Mouse (Mus musculus) heart, embryonic 15.5 days (tissue): ENCODE data around the gene Borcs6. TPM values are rescaled to one million over a fixed set of nuclear protein-coding genes. Genes with fewer than 3 reads are reported as not detected.
A peak's percentile ranks its signal among the peaks of the same experiment; 100 is the strongest.

Experiments
- ATAC-seq: fragments of 200-750 bp; cut with Nextera tagmentation; replicated peaks from 2 replicates; pipeline ENCODE4 v1.8.0; 2017; ENCODE audit warnings: low read depth, moderate TSS enrichment; ENCODE audit not compliant: insufficient number of reproducible peaks, insufficient read depth, low FRiP score
- H3K27ac ChIP-seq: fragments of 300-500 bp; sonication (generic); 2 replicates; pipeline ENCODE4 v1.5.1; 2015; ENCODE audit warnings: mild to moderate bottlenecking, inconsistent platforms
- H3K27me3 ChIP-seq: fragments of 300-500 bp; sonication (generic); 2 replicates; pipeline ENCODE4 v1.6.1; 2015; ENCODE audit warnings: inconsistent platforms
- H3K36me3 ChIP-seq: fragments of 300-500 bp; sonication (generic); 2 replicates; pipeline ENCODE4 v1.6.1; 2015; ENCODE audit warnings: mild to moderate bottlenecking, inconsistent platforms
- H3K4me1 ChIP-seq: fragments of 300-500 bp; sonication (generic); replicated peaks from 2 replicates; pipeline ENCODE4 v1.6.1; 2015; ENCODE audit warnings: inconsistent platforms
- H3K4me2 ChIP-seq: fragments of 300-500 bp; sonication (generic); 2 replicates; pipeline ENCODE4 v1.6.1; 2015; ENCODE audit warnings: inconsistent platforms, mild to moderate bottlenecking, moderate library complexity
- H3K4me3 ChIP-seq: fragments of 300-500 bp; sonication (generic); 2 replicates; pipeline ENCODE4 v1.5.1; 2015; ENCODE audit warnings: mild to moderate bottlenecking, inconsistent platforms
- H3K9ac ChIP-seq: fragments of 300-500 bp; sonication (generic); 2 replicates; pipeline ENCODE4 v1.6.1; 2015; ENCODE audit warnings: mild to moderate bottlenecking, inconsistent platforms
- H3K9me3 ChIP-seq: fragments of 300-500 bp; sonication (generic); replicated peaks from 2 replicates; pipeline ENCODE4 v1.6.1; 2016; ENCODE audit warnings: inconsistent platforms
- WGBS: fragments of 180-500 bp; shearing (Covaris S2); methylation state at CpG from one replicate; pipeline ENCODE4 v1.1.7; 2015; ENCODE audit warnings: mixed read lengths; 5-methylcytosine and 5-hydroxymethylcytosine counted together
- polyA plus RNA-seq: library from polyadenylated mRNA; unstranded; fragments of >200 nt; fragmentation: Nextera tagmentation; extraction: Ambion mirVana; gene quantifications from 2 replicates; pipeline ENCODE4 v1.2.1, GENCODE M21; 2015

Borcs6 gene
- polyA plus RNA-seq, 1 experiment from 2014 or later = 10.5 TPM

DNA sequence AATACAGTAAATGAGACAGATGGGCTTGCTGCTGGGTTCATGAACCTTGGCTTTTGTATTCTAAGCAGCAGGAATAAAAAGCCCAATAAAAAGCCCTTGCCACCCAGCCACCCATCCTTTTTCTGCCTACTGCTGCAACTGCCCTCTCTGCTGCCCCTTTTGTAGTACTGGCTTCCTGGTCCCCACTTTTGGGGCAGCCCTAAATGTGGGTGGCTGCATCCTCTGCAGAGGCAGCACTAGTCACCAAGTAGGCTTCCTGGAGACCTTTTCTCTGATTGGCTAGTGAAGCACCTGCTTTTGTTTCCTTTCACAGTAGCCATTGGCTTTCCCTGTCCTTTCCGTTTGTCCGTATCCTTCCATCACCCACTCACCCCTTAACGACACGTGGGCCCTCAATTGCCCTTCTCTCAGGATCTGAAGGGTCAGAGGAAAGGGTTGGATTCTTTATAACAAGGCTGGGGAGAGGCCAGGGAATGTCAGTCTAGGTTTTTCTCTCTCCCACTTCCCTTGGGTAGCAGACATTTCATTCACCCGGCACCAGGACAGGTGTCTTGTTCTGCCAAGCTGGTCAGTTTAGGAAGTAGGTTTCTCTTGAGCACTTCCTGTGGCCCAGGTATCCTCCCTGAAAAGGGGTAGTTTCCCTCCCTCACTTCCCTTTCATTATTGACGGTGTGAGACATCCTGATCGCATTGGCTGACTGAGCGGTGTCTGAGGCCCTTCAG, 38.7 kb downstream of the Borcs6 start:
- Histone ChIP-seq H3K36me3 (peaks cover 29% of the 10 kb centered on the region), H3K9me3 (no peaks in the 10 kb centered on the region), H3K27me3 (no peaks in the 10 kb centered on the region), H3K9ac (peak overlapping the region; percentile 57), H3K27ac (peak overlapping the region; percentile 99), H3K4me1 (peaks cover 50% of the 10 kb centered on the region), H3K4me3 (peak overlapping the region; percentile 73), H3K4me2 (peak overlapping the region; percentile 83)
- no peak for ATAC-seq
- WGBS = 24% methylated on average over 8 of the region's 8 CpGs

DNA sequence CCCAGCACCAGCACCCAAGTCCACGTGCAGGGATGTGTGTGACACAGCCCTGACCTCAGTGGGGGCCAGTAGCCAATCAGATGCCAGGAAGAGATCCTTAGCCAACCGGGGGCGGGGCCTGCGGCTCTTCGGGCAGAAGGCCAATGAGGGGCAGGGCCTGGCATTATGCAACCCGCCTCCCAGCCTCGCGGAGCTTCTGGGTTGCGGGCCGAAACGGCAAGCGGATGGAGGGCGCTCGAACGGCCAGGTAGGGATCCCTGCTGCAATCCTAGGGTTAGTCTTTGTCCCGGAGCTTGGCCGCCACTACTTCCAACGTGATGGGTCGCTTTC, 39.2 kb downstream of the Borcs6 start:
- Histone ChIP-seq H3K9ac (peak overlapping the region; percentile 63), H3K4me3 (peak overlapping the region; percentile 73), H3K4me2 (peak overlapping the region; percentile 83), H3K4me1 (peaks cover 48% of the 10 kb centered on the region), H3K36me3 (peaks cover 34% of the 10 kb centered on the region), H3K27me3 (no peaks in the 10 kb centered on the region), H3K27ac (peak overlapping the region; percentile 99), H3K9me3 (no peaks in the 10 kb centered on the region)
- peak; percentile 2 for ATAC-seq
- WGBS = 0% methylated on average over 19 of the region's 19 CpGs

DNA sequence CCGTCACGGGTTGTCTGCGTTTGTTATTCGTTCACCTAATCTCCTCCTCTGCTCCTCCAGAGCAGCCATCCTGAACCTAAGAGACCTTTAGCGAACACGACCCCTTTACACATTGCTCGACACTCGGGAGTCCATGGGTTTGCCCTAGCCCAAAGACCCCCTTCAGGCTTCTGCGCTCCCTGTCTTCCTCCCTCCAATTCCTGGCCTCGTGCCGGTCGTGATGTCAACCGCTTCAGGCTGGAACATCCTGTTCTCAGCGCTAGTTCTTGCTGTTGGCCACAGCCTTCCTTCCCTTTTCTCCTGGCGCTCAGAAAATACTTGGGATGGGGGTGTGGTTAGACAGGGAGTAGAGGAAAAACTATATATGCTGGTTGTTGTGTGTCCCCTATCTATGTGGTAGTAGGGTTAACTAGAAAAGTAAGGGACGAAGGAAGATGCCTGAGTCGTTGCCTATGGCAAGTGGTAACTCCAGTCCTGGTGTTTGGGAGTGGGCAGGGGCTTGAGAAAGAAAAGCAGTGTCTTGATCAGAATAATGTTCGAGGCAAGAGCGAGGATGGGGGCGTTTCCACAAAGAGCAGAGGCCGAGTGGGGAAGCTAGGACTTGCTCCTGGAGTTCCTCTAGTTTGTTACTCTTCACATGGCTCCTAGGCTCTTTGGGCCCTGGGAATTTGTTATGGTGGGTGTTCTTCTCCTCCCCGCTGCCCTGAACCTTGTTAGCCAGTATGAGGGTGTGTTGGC, 39.8 kb downstream of the Borcs6 start:
- H3K9me3 ChIP-seq = no peaks in the 10 kb centered on the region
- no peaks in the 10 kb centered on the region for H3K27me3 ChIP-seq
- H3K4me3 ChIP-seq = peak overlapping the region; percentile 73
- H3K9ac ChIP-seq = peak overlapping the region; percentile 63
- peak overlapping the region; percentile 83 for H3K4me2 ChIP-seq
- under 1% methylated on average over 22 of the region's 22 CpGs for WGBS
- peaks cover 41% of the 10 kb centered on the region for H3K36me3 ChIP-seq
- H3K4me1 ChIP-seq = peaks cover 42% of the 10 kb centered on the region
- no peak for ATAC-seq
- peak overlapping the region; percentile 99 for H3K27ac ChIP-seq

DNA sequence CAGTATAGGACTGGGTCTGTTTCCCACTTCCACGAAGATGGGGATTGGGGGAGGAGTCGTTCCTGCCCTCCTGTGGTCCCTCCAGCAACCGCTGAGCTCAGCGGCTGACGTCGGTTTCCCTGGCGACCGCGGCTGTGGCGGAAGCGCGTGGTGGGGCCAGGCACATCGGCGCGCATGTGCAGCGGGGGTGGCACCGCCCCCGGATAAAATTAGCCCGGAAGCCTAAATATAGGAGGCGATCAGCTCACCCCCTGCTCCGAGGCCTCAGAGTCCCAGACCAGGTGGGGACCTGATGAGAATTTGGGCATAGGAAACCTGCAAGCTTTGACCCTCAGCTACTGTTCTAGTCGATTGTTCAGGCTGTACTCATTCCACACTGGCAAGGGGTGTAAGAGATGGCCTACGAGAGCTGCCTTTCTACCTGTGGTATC, 40.4 kb downstream of the Borcs6 start:
- Histone ChIP-seq H3K27me3 (no peaks in the 10 kb centered on the region), H3K4me2 (peak overlapping the region; percentile 83), H3K4me3 (peak overlapping the region; percentile 73), H3K9me3 (no peaks in the 10 kb centered on the region), H3K27ac (peak overlapping the region; percentile 99), H3K4me1 (peaks cover 40% of the 10 kb centered on the region), H3K36me3 (peaks cover 46% of the 10 kb centered on the region), H3K9ac (peak overlapping the region; percentile 63)
- under 1% methylated on average over 23 of the region's 23 CpGs for WGBS
- peak; percentile 21 for ATAC-seq

DNA sequence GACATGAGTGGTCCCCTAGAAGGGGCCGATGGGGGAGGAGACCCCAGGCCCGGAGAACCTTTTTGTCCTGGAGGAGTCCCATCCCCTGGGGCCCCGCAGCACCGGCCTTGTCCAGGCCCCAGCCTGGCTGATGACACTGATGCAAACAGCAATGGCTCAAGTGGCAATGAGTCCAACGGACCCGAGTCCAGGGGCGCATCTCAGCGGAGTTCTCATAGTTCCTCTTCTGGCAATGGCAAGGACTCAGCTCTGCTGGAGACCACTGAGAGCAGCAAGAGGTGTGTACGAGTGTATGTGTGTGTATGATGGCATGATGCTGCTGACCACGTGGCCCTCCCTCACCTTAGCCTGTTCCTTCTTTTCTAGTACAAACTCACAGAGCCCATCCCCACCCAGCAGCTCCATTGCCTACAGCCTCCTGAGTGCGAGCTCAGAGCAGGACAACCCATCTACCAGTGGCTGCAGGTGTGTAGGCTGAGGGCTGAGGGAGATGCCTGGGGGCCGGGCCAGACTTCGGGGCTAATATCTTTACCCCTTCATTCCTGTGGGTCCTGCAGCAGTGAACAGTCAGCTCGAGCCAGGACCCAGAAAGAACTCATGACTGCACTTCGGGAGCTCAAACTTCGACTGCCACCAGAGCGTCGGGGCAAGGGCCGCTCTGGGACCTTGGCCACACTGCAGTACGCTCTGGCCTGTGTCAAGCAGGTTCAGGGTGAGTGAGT, 41.3 kb downstream of the Borcs6 start:
- H3K4me3 ChIP-seq = peak overlapping the region; percentile 73
- peaks cover 55% of the 10 kb centered on the region for H3K36me3 ChIP-seq
- no peaks in the 10 kb centered on the region for H3K9me3 ChIP-seq

DNA sequence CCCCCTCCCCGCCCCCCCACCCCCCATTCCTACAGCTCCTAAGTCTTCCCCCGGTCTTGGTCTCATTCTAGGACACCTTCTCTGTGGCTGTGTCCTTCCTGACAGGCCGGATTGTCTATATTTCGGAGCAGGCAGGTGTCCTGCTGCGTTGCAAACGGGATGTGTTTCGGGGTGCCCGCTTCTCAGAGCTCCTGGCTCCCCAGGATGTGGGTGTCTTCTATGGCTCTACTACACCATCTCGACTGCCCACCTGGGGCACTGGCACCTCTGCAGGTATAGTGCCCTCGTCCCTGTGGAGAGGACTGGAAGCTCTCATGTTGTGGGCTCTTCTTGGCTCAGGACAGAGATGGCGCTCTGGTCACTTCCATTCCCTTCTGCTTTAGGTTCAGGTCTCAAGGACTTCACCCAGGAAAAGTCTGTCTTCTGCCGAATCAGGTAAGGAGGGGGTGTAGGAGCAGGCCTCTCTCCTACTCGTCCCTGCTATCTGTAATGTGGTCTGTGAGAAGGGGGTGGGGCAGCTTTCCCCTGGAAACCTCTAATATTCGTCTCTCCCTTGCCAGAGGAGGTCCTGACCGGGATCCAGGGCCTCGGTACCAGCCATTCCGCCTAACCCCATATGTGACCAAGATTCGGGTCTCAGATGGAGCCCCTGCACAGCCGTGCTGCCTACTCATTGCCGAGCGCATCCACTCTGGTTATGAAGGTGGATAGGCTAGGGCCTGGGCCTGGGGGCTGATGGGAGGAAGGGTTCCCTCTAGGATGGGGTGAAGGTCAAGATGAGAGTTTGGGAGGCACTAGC, 42.3 kb downstream of the Borcs6 start:
- Histone ChIP-seq H3K9me3 (no peaks in the 10 kb centered on the region), H3K27me3 (no peaks in the 10 kb centered on the region), H3K36me3 (peaks cover 65% of the 10 kb centered on the region), H3K27ac (no peak overlapping the region), H3K4me2 (no peak overlapping the region), H3K4me1 (peaks cover 40% of the 10 kb centered on the region), H3K9ac (no peak overlapping the region), H3K4me3 (no peak overlapping the region)
- no peak for ATAC-seq
- WGBS = 91% methylated on average over 21 of the region's 21 CpGs

More for the DNA sequence above, 41.3 kb downstream of the Borcs6 start:
- Histone ChIP-seq H3K4me1 (peaks cover 40% of the 10 kb centered on the region), H3K27me3 (no peaks in the 10 kb centered on the region), H3K9ac (peak overlapping the region; percentile 63), H3K27ac (peak overlapping the region; percentile 99), H3K4me2 (peak overlapping the region; percentile 83)
- 85% methylated on average over 20 of the region's 20 CpGs for WGBS
- ATAC-seq = no peak

DNA sequence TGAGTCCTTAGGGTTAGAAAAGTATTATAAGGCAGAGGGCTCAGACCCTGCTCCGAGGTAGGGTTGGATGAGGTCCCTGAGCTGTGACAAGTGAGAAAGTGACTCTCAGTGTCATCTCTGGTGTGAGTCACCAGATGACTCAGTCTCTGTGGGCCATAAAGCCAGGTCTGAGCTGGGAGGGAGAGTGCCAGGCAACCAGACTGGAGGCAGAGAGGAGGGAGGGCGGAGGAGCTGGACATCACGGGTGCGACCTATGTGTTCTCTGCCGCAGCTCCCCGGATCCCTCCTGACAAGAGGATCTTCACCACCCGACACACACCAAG, 42.8 kb downstream of the Borcs6 start:
- 83% methylated on average over 7 of the region's 7 CpGs for WGBS

DNA sequence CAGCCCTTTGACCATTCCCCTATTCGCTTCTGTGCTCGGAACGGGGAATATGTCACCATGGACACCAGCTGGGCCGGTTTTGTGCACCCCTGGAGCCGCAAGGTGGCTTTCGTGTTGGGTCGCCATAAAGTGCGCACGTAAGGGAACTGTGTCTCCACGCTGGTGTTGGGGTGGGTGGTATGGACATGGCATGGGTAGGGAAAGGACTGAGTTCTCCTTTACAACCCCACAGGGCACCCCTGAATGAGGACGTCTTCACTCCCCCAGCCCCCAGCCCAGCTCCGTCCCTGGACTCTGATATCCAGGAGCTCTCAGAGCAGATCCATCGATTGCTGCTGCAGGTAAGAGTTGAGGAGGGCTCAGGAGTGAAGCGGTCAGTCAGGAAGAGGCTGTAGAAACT, 43.6 kb downstream of the Borcs6 start:
- no peak overlapping the region for H3K4me2 ChIP-seq
- WGBS = 96% methylated on average over 14 of the region's 14 CpGs
- H3K27ac ChIP-seq = no peak overlapping the region
- no peak overlapping the region for H3K4me3 ChIP-seq
- peaks cover 30% of the 10 kb centered on the region for H3K4me1 ChIP-seq
- H3K27me3 ChIP-seq = no peaks in the 10 kb centered on the region
- ATAC-seq = no peak
- H3K36me3 ChIP-seq = peaks cover 78% of the 10 kb centered on the region
- H3K9ac ChIP-seq = no peak overlapping the region
- H3K9me3 ChIP-seq = no peaks in the 10 kb centered on the region

More for the DNA sequence above, 42.8 kb downstream of the Borcs6 start:
- Histone ChIP-seq H3K4me1 (peaks cover 37% of the 10 kb centered on the region), H3K4me3 (no peak overlapping the region), H3K4me2 (no peak overlapping the region), H3K27me3 (no peaks in the 10 kb centered on the region), H3K36me3 (peaks cover 71% of the 10 kb centered on the region), H3K9ac (no peak overlapping the region), H3K27ac (no peak overlapping the region), H3K9me3 (no peaks in the 10 kb centered on the region)
- no peak for ATAC-seq

DNA sequence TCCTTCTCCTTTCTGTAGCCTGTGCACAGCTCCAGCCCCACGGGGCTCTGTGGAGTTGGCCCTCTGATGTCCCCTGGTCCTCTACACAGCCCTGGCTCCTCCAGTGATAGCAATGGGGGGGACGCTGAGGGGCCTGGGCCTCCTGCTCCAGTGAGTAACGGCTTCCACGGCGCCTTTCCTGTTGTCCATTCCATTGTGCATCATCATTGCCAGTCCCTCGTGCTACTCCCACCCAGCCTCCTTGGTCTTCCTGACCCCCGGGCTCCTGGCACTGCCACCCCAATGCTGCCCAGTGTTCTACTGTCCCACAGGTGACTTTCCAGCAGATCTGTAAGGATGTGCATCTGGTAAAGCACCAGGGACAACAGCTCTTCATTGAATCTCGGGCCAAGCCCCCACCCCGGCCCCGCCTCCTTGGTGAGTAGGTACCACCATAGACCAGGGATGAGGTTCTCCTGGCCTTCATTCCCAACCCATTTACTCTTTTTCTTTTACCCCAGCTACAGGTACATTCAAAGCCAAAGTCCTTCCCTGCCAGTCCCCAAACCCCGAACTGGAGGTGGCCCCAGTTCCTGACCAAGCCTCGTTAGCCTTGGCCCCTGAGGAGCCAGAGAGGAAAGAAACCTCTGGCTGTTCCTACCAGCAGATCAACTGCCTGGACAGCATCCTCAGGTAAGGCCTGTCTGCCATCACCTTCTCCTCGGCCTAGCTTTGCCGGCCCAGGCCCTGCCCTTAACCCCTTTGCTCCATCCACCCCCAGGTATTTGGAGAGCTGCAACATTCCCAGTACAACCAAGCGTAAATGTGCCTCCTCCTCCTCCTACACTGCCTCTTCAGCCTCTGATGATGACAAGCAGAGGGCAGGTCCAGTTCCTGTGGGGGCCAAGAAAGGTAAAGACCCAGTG, 44.3 kb downstream of the Borcs6 start:
- no peak overlapping the region for H3K4me3 ChIP-seq
- no peak for ATAC-seq
- no peaks in the 10 kb centered on the region for H3K27me3 ChIP-seq
- no peak overlapping the region for H3K9ac ChIP-seq
- H3K36me3 ChIP-seq = peaks cover 85% of the 10 kb centered on the region
- H3K9me3 ChIP-seq = no peaks in the 10 kb centered on the region
- peaks cover 23% of the 10 kb centered on the region for H3K4me1 ChIP-seq
- no peak overlapping the region for H3K27ac ChIP-seq
- WGBS = 89% methylated on average over 15 of the region's 15 CpGs
- H3K4me2 ChIP-seq = no peak overlapping the region

DNA sequence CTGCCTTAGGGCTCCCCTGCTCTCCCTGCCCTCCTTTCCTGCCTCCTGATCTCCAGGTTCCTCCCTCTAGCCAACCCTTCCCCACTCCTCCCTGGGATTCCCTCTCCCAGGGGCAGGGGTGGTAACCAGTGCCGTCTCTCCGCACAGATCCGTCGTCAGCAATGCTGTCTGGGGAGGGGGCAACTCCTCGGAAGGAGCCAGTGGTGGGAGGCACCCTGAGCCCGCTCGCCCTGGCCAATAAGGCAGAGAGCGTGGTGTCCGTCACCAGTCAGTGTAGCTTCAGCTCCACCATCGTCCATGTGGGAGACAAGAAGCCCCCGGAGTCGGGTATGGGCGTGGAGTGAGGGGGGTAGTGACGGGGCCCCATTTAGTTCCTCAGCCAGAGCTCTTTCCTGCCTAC, 45.0 kb downstream of the Borcs6 start:
- Histone ChIP-seq H3K27me3 (no peaks in the 10 kb centered on the region), H3K4me3 (no peak overlapping the region), H3K4me1 (peaks cover 20% of the 10 kb centered on the region), H3K27ac (no peak overlapping the region), H3K36me3 (peaks cover 92% of the 10 kb centered on the region), H3K9me3 (no peaks in the 10 kb centered on the region), H3K4me2 (no peak overlapping the region), H3K9ac (no peak overlapping the region)
- ATAC-seq = no peak
- 85% methylated on average over 14 of the region's 14 CpGs for WGBS
